Mouse (Mus musculus) bone marrow, adult 2 months (tissue): ENCODE data around the gene Gpr25. TPM values are rescaled to one million over a fixed set of nuclear protein-coding genes. Genes with fewer than 3 reads are reported as not detected.

ENCODE experiments used
- H3K27ac ChIP-seq: fragments of 200-500 bp; 2 replicates; pipeline ENCODE4 v1.5.1; 2012; ENCODE audit warnings: low read depth, mild to moderate bottlenecking, control low read depth, inconsistent platforms, low read length; ENCODE audit not compliant: control insufficient read depth, poor library complexity, insufficient read depth
- H3K4me1 ChIP-seq: fragments of 200-500 bp; 2 replicates; pipeline ENCODE4 v1.6.1; 2011; ENCODE audit warnings: low read length; ENCODE audit not compliant: control insufficient read depth, insufficient read depth
- H3K4me3 ChIP-seq: fragments of 200-500 bp; replicated peaks from 2 replicates; pipeline ENCODE3; 2011; ENCODE audit warnings: mild to moderate bottlenecking, low read depth, low read length, control low read depth; ENCODE audit not compliant: control insufficient read depth
- CTCF ChIP-seq: fragments of 200-500 bp; IDR thresholded peaks from 2 replicates; pipeline ENCODE4 v1.5.1; 2011; ENCODE audit warnings: low read length, control low read depth; ENCODE audit not compliant: control insufficient read depth, insufficient read depth
- POLR2A ChIP-seq: fragments of 200-500 bp; IDR thresholded peaks from 2 replicates; pipeline ENCODE4 v1.6.1; 2011; ENCODE audit warnings: low read depth, mild to moderate bottlenecking, control low read depth, low read length, borderline replicate concordance; ENCODE audit not compliant: control insufficient read depth
- WGBS: fragments of 180-500 bp; shearing (Covaris S2); methylation state at CpG from one replicate; pipeline ENCODE4 v1.1.7; 2018; 5-methylcytosine and 5-hydroxymethylcytosine counted together
- polyA plus RNA-seq: library from polyadenylated mRNA; stranded (reverse); fragments of >200 nt; gene quantifications from 2 replicates; pipeline ENCODE4 v1.2.4, GENCODE M21; 2011; ENCODE audit warnings: low replicate concordance; ENCODE audit not compliant: missing spikeins, insufficient read depth, insufficient read length

Gene Gpr25
- polyA plus RNA-seq, 1 experiment: not detected

GRCm38 (mm10) chr1:136247393-136247792 lies 13.3 kb downstream of the Gpr25 start:
- Histone ChIP-seq H3K4me1 (no peaks in the 10 kb centered on the region; the same call in 1 of the 2 replicates), H3K4me3 (no peak overlapping the region), H3K27ac (no peak overlapping the region)
- WGBS: 17% methylated on average over 5 of the region's 5 CpGs
- TF ChIP-seq CTCF (no peak), POLR2A (no peak)

DNA sequence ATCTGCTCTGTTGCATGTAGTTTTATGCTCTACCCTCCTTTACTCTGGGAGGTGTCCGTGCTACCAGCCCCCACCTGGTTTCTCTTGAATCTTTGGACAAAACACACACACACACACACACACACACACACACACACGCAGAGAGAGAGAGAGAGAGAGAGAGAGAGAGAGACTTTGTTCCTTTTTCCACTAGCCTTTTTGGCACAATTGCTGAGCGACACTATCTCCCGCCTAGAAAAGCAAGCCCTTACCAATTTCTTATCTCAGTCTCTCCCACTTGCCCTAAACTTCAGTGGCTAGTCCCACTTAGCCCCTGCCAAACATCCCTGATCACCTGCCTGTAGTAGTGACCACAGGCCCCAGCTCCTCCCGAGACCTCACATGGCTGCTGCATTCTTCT lies 16.2 kb downstream of the Gpr25 start:
- no peak for TF ChIP-seq POLR2A
- TF ChIP-seq CTCF: no peak
- Histone ChIP-seq H3K4me1 (no peaks in the 10 kb centered on the region; the same call in 1 of the 2 replicates), H3K27ac (no peak overlapping the region), H3K4me3 (no peak overlapping the region)
- 58% methylated on average over 5 of the region's 5 CpGs for WGBS

DNA sequence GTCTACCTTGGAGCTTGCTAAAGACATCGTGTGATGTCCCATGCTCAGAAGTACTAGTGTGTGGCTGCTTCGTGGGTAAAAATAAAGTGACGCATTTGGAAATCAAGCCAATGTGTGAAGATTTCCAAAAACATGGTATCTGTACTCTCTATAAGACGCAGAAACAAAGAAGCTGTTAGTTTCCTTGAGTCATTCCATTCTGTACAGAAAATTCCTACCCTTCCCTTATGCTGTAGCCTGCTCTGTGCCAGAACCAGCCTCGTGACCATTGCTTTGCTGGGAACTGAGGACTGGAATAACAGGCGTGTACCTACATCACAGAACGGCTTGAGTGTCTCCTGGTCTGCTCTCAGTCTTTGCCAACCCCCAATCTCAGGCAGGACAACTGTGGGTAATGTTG lies 18.9 kb downstream of the Gpr25 start:
- H3K27ac ChIP-seq: no peak overlapping the region
- no peak overlapping the region for H3K4me3 ChIP-seq
- H3K4me1 ChIP-seq: no peaks in the 10 kb centered on the region
- TF ChIP-seq CTCF: no peak
- TF ChIP-seq POLR2A: no peak
- WGBS: 80% methylated on average over 7 of the region's 7 CpGs

- Histone ChIP-seq H3K4me1 (no peaks in the 10 kb centered on the region), H3K27ac (no peak overlapping the region), H3K4me3 (no peak overlapping the region)
- WGBS: 62% methylated on average over 4 of the region's 4 CpGs
- TF ChIP-seq CTCF (no peak), POLR2A (no peak)
Measured at GRCm38 (mm10) chr1:136238495-136238894, 22.2 kb downstream of the Gpr25 start.

- Histone ChIP-seq H3K4me1 (no peaks in the 10 kb centered on the region), H3K27ac (no peak overlapping the region), H3K4me3 (no peak overlapping the region)
- TF ChIP-seq CTCF (no peak), POLR2A (no peak)
- 1% methylated on average over 9 of the region's 9 CpGs for WGBS
Measured at GRCm38 (mm10) chr1:136234595-136235092, 26.0 kb downstream of the Gpr25 start.

GRCm38 (mm10) chr1:136233892-136234594 lies 26.6 kb downstream of the Gpr25 start, which contains the start of gene Inava:
Inava (minus strand) TSS chr1:136234264.
- no peak within 1 kb of the TSS for H3K27ac ChIP-seq
- no peaks in the 10 kb centered on the region for H3K4me1 ChIP-seq
- under 1% methylated on average over 48 of the region's 51 CpGs for WGBS
- 0 out of 2 replicates have a peak, but pooled peaks have one; percentile 18 for TF ChIP-seq POLR2A
- TF ChIP-seq CTCF: peak; percentile 38; the same call in 1 of the 2 replicates
- peak within 1 kb of the TSS; percentile 29 for H3K4me3 ChIP-seq

DNA sequence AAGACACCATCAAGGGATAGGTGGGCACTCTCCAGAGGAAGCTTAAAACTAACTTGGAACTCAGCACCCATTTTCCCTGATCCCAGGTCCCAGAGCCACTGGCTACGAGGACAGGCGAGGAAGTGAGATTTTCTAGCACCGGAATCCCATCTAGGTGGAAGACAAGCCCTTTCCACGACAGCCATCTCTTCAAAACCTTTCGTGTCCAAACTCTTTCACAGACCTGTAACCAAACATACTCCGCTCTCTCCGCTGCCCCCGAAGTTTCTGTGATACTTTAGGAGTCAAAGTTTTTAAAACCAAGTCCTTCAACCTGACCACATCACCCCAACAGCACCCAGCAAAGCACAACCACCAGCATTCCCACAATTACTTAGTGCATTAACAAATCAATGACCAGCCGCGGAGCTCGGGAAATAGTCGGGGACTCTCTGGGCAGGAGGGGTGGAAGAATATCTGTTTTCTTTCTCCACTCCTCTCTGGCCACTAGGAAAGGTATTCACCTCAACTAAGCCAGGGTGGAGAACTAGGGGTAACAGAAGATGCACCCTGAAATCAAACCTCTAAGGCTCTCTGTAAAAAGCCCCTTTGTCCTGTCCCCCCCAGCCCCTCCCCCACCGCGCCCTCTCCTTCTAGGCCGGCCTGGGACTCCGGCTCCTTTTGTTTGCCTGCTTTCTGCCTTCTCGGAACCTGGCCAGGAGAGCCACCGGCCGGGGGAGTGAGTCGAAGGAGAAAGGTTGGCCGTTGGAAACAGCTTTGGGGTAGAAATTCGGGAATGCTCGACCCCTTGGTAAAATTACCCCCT lies 27.5 kb downstream of the Gpr25 start:
- Histone ChIP-seq H3K4me1 (no peaks in the 10 kb centered on the region), H3K27ac (no peak overlapping the region), H3K4me3 (no peak overlapping the region)
- no peak for TF ChIP-seq POLR2A
- no peak for TF ChIP-seq CTCF
- WGBS: 15% methylated on average over 23 of the region's 23 CpGs

DNA sequence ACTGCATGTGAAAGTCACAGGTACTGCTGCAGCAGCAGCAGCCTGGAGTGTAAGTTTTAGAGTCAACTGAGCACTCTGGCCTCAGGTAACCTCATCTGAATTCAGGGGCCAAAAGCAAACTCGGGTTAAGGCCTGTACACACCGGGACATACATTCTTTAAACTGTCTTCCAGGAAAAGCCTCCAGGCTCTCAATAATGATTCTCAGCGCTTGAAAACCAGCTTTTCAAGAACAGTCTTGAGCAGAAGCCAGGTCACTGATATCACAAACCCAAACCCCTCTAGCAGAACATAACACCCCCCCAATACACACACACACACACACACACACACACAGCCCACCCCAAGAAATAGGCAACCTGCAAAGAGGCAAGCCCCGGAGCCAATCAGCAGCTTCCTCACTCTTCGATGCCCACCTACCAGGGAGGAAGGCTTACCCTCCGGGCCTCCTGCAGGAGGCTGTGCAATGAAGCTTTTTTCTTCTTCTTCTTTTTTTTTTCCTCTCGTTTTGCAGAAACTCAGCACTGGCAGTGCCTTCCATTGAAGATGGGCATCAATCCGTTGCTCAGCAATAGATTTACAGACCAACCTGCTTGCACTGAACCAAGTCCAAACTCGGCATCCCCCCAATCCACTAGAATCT lies 28.3 kb downstream of the Gpr25 start:
- no peak for TF ChIP-seq POLR2A
- Histone ChIP-seq H3K27ac (no peak overlapping the region), H3K4me1 (no peaks in the 10 kb centered on the region), H3K4me3 (no peak overlapping the region)
- 12% methylated on average over 9 of the region's 9 CpGs for WGBS
